Mouse (Mus musculus) testis, adult 2 months (tissue): ENCODE results near the gene Omt2b.

Experiments used
- CTCF ChIP-seq: fragments of 200-500 bp; IDR thresholded peaks from 2 replicates; pipeline ENCODE4 v1.5.1; 2012; ENCODE audit warnings: low read depth, mild to moderate bottlenecking, inconsistent platforms, low read length, moderate library complexity; ENCODE audit not compliant: control insufficient read depth, insufficient read depth, insufficient replicate concordance
- POLR2A ChIP-seq: fragments of 200-500 bp; IDR thresholded peaks from 2 replicates; pipeline ENCODE4 v1.6.1; 2012; ENCODE audit warnings: low read depth, mild to moderate bottlenecking, inconsistent platforms, low read length, moderate library complexity; ENCODE audit not compliant: control insufficient read depth

GRCm38 (mm10) chr9:78374885-78375389, 47.5 kb downstream of the Omt2b start:
- TF ChIP-seq POLR2A (no peak), CTCF (no peak)
